7 mouse cellular contexts compared by ENCODE assay signal in the genomic region with DNA sequence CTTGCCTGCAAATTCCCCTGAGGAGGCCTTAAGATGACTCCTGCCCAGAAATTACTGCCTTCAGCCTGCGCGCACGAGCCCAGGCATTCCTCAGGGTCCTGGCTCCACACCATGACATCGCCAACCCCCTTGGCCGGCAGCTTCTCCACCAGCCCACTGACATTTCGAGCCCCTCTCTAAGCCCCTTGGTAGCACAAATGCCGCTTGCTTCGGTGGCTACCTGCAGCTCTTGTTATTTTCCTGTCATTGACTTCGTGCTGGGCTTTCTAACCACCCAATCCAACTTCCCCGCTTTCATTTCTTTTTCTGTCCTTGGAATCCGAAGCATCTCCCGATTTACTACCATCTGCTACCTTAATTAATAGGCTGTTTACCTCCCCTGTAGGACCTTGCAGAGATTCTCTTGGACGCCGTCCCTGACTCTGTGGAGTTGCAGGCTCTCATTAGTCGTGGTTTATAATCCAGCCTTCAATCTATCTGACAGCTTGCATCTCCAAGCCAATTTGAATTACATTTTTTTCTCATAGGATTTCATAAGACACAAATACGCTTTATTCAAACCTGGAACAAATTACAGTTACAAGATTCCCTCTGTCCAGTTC.
A peak's percentile ranks its signal among the peaks of the same experiment; 100 is the strongest.
DNase-seq lines count a peak whose midpoint lies in the region; ATAC-seq lines count a peak whose summit lies in the region.

No protein-coding gene starts in this region.

- peak overlapping the region; percentile 2; the same call in 1 of the 2 replicates for H3K4me2 ChIP-seq in forebrain, embryonic 14.5 days (ENCODE audit: low read length)
- no peak overlapping the region for H3K4me2 ChIP-seq in midbrain, embryonic 11.5 days

- no peaks in the 10 kb centered on the region for H3K9me3 ChIP-seq in forebrain, embryonic 14.5 days (replicated peaks; ENCODE audit: control insufficient read depth, low read length)
- no peaks in the 10 kb centered on the region for H3K9me3 ChIP-seq in midbrain, embryonic 11.5 days (ENCODE audit: control insufficient read depth, low read length)

- H3K9ac ChIP-seq in forebrain, embryonic 14.5 days (ENCODE audit: low read length) = no peak overlapping the region
- H3K9ac ChIP-seq in midbrain, embryonic 11.5 days (ENCODE audit: low read length) = no peak overlapping the region

- H3K27me3 ChIP-seq in forebrain, embryonic 14.5 days (replicated peaks; ENCODE audit: control insufficient read depth, insufficient read depth, low read length) = no peaks in the 10 kb centered on the region
- no peaks in the 10 kb centered on the region for H3K27me3 ChIP-seq in midbrain, embryonic 11.5 days (ENCODE audit: control insufficient read depth, insufficient read depth, low read length)

- H3K4me1 ChIP-seq in forebrain, embryonic 14.5 days (ENCODE audit: control insufficient read depth, insufficient read depth, low read length) = no peaks in the 10 kb centered on the region
- no peaks in the 10 kb centered on the region for H3K4me1 ChIP-seq in midbrain, embryonic 11.5 days (ENCODE audit: control insufficient read depth, insufficient read depth, low read length)

- WGBS in forebrain, embryonic 14.5 days = 18% methylated on average over 16 of the region's 16 CpGs
- WGBS in midbrain, embryonic 11.5 days = 35% methylated on average over 16 of the region's 16 CpGs

- no peaks in the 10 kb centered on the region for H3K36me3 ChIP-seq in forebrain, embryonic 14.5 days (ENCODE audit: control insufficient read depth, insufficient read depth, low read length)
- H3K36me3 ChIP-seq in midbrain, embryonic 11.5 days (ENCODE audit: control insufficient read depth, insufficient read depth, low read length) = no peaks in the 10 kb centered on the region

- DNase-seq in brain, adult 2 months (ENCODE audit: low read depth, low spot score) = peak; percentile 69
- DNase-seq in cerebellum, adult 18-20 months = peak; percentile 21 to 29
- DNase-seq in forebrain, embryonic 14.5 days (ENCODE audit: low spot score) = peak; percentile 86
- DNase-seq in midbrain, embryonic 11.5 days (ENCODE audit: low spot score, missing footprints) = peak; percentile 83
- no peak for DNase-seq in adrenal gland, adult 18-20 months (ENCODE audit: low spot score in 2 of 2)
- no peak for DNase-seq in left cerebral cortex, adult 9 months (ENCODE audit: low spot score in 2 of 2)
- DNase-seq in kidney, postnatal 36 days = no peak

- no peak overlapping the region for H3K4me3 ChIP-seq in forebrain, embryonic 14.5 days (ENCODE audit: low read depth, low read length)
- no peak overlapping the region for H3K4me3 ChIP-seq in midbrain, embryonic 11.5 days (ENCODE audit: low read depth, low read length)

- H3K27ac ChIP-seq in forebrain, embryonic 14.5 days (ENCODE audit: low read depth, low read length) = no peak overlapping the region; the same call in 1 of the 2 replicates
- H3K27ac ChIP-seq in midbrain, embryonic 11.5 days (ENCODE audit: low read depth, low read length) = no peak overlapping the region

- ATAC-seq in forebrain, embryonic 14.5 days = peak; percentile 71; the same call in 1 of the 2 replicates
- no peak for ATAC-seq in midbrain, embryonic 11.5 days (ENCODE audit: low FRiP score)

Comparison
In these comparisons a context has a peak if more than half of its experiments do, and no peak if none do; other contexts are left out.
1. DNase-seq: peak in brain, adult 2 months (single experiment), cerebellum, adult 18-20 months (2 of 2), forebrain, embryonic 14.5 days (single experiment) and midbrain, embryonic 11.5 days (single experiment); none in adrenal gland, adult 18-20 months (0 of 2), left cerebral cortex, adult 9 months (0 of 2) and kidney, postnatal 36 days (0 of 2).